Mouse (Mus musculus): ENCODE data around the gene Spred3. TPM values are rescaled to one million over a fixed set of nuclear protein-coding genes. Genes with fewer than 3 reads are reported as not detected.
"Not testable (repeated sequence)": the region's sequence is repeated elsewhere in the genome, so short reads cannot be mapped to it uniquely, and the experiment has no call there.

The Spred3 gene
- polyA plus RNA-seq, 1 experiment from 2014 or later: 4.9 TPM

GRCm38 (mm10) chr7:29148771-29149170, 21.4 kb downstream of the Spred3 start:
- no peaks in the 10 kb centered on the region for H3K4me1 ChIP-seq (ENCODE audit: control insufficient read depth, insufficient read depth, low read length)
- no peak overlapping the region for H3K9ac ChIP-seq (replicated peaks; ENCODE audit: low read length)
- no peaks in the 10 kb centered on the region for H3K36me3 ChIP-seq (replicated peaks; ENCODE audit: control insufficient read depth, insufficient read depth, low read depth, low read length)
- H3K4me3 ChIP-seq (ENCODE audit: low read depth, low read length): no peak overlapping the region
- H3K9me3 ChIP-seq (replicated peaks; ENCODE audit: control insufficient read depth, low read length): no peaks in the 10 kb centered on the region
- H3K27me3 ChIP-seq (ENCODE audit: control insufficient read depth, insufficient read depth, low read length): no peaks in the 10 kb centered on the region
- no peak for DNase-seq (ENCODE audit: low spot score)
- no peak for ATAC-seq (replicated peaks; ENCODE audit: insufficient number of reproducible peaks, low FRiP score, low TSS enrichment, low read depth)
- WGBS: 84% methylated on average over 15 of the region's 15 CpGs
- no peak overlapping the region for H3K4me2 ChIP-seq (ENCODE audit: low read depth, low read length)
- no peak overlapping the region for H3K27ac ChIP-seq (replicated peaks; ENCODE audit: low read depth, low read length)

- WGBS: 88% methylated on average over 7 of the region's 7 CpGs
- no peak for ATAC-seq (replicated peaks; ENCODE audit: insufficient number of reproducible peaks, low FRiP score, low TSS enrichment, low read depth)
Observed at GRCm38 (mm10) chr7:29146625-29147367, 23.4 kb downstream of the Spred3 start.

GRCm38 (mm10) chr7:29144006-29144405, 26.2 kb downstream of the Spred3 start:
- Histone ChIP-seq H3K27me3 (ENCODE audit: control insufficient read depth, insufficient read depth, low read length) (no peaks in the 10 kb centered on the region), H3K4me1 (ENCODE audit: control insufficient read depth, insufficient read depth, low read length) (no peaks in the 10 kb centered on the region), H3K36me3 (replicated peaks; ENCODE audit: control insufficient read depth, insufficient read depth, low read depth, low read length) (no peaks in the 10 kb centered on the region), H3K9ac (replicated peaks; ENCODE audit: low read length) (no peak overlapping the region), H3K4me2 (ENCODE audit: low read depth, low read length) (no peak overlapping the region), H3K9me3 (replicated peaks; ENCODE audit: control insufficient read depth, low read length) (no peaks in the 10 kb centered on the region), H3K4me3 (ENCODE audit: low read depth, low read length) (no peak overlapping the region), H3K27ac (replicated peaks; ENCODE audit: low read depth, low read length) (no peak overlapping the region)
- ATAC-seq (replicated peaks; ENCODE audit: insufficient number of reproducible peaks, low FRiP score, low TSS enrichment, low read depth): no peak
- WGBS: 96% methylated on average over 4 of the region's 4 CpGs
- DNase-seq (ENCODE audit: low spot score): no peak

More at GRCm38 (mm10) chr7:29146625-29147367, 23.4 kb downstream of the Spred3 start:
- no peak overlapping the region for H3K27ac ChIP-seq (replicated peaks; ENCODE audit: low read depth, low read length)
- DNase-seq (ENCODE audit: low spot score): no peak
- H3K4me3 ChIP-seq (ENCODE audit: low read depth, low read length): no peak overlapping the region
- no peaks in the 10 kb centered on the region for H3K4me1 ChIP-seq (ENCODE audit: control insufficient read depth, insufficient read depth, low read length)
- H3K9me3 ChIP-seq (replicated peaks; ENCODE audit: control insufficient read depth, low read length): no peaks in the 10 kb centered on the region
- no peak overlapping the region for H3K9ac ChIP-seq (replicated peaks; ENCODE audit: low read length)
- no peak overlapping the region for H3K4me2 ChIP-seq (ENCODE audit: low read depth, low read length)
- H3K36me3 ChIP-seq (replicated peaks; ENCODE audit: control insufficient read depth, insufficient read depth, low read depth, low read length): no peaks in the 10 kb centered on the region
- H3K27me3 ChIP-seq (ENCODE audit: control insufficient read depth, insufficient read depth, low read length): no peaks in the 10 kb centered on the region

GRCm38 (mm10) chr7:29141416-29141815, 28.8 kb downstream of the Spred3 start:
- no peak for ATAC-seq (replicated peaks; ENCODE audit: insufficient number of reproducible peaks, low FRiP score, low TSS enrichment, low read depth)
- Histone ChIP-seq H3K36me3 (replicated peaks; ENCODE audit: control insufficient read depth, insufficient read depth, low read depth, low read length) (no peaks in the 10 kb centered on the region), H3K4me1 (ENCODE audit: control insufficient read depth, insufficient read depth, low read length) (no peaks in the 10 kb centered on the region; the same call in 1 of the 2 replicates), H3K9ac (replicated peaks; ENCODE audit: low read length) (no peak overlapping the region), H3K4me2 (ENCODE audit: low read depth, low read length) (no peak overlapping the region), H3K9me3 (replicated peaks; ENCODE audit: control insufficient read depth, low read length) (no peaks in the 10 kb centered on the region), H3K27ac (replicated peaks; ENCODE audit: low read depth, low read length) (no peak overlapping the region), H3K27me3 (ENCODE audit: control insufficient read depth, insufficient read depth, low read length) (no peaks in the 10 kb centered on the region), H3K4me3 (ENCODE audit: low read depth, low read length) (no peak overlapping the region)
- WGBS: 81% methylated on average over 8 of the region's 8 CpGs
- no peak for DNase-seq (ENCODE audit: low spot score)

- not testable (repeated sequence) for H3K9me3 ChIP-seq (replicated peaks; ENCODE audit: control insufficient read depth, low read length); ATAC-seq (replicated peaks; ENCODE audit: insufficient number of reproducible peaks, low FRiP score, low TSS enrichment, low read depth); H3K27me3 ChIP-seq (ENCODE audit: control insufficient read depth, insufficient read depth, low read length); H3K9ac ChIP-seq (replicated peaks; ENCODE audit: low read length); H3K4me3 ChIP-seq (ENCODE audit: low read depth, low read length); H3K4me2 ChIP-seq (ENCODE audit: low read depth, low read length); DNase-seq (ENCODE audit: low spot score); H3K4me1 ChIP-seq (ENCODE audit: control insufficient read depth, insufficient read depth, low read length); H3K27ac ChIP-seq (replicated peaks; ENCODE audit: low read depth, low read length); H3K36me3 ChIP-seq (replicated peaks; ENCODE audit: control insufficient read depth, insufficient read depth, low read depth, low read length)
- WGBS: 93% methylated on average over 3 of the region's 4 CpGs
Observed at GRCm38 (mm10) chr7:29139237-29139636, 31.0 kb downstream of the Spred3 start.

GRCm38 (mm10) chr7:29137429-29137828, 32.8 kb downstream of the Spred3 start:
- no peaks in the 10 kb centered on the region for H3K27me3 ChIP-seq (ENCODE audit: control insufficient read depth, insufficient read depth, low read length)
- ATAC-seq (replicated peaks; ENCODE audit: insufficient number of reproducible peaks, low FRiP score, low TSS enrichment, low read depth): no peak
- H3K36me3 ChIP-seq (replicated peaks; ENCODE audit: control insufficient read depth, insufficient read depth, low read depth, low read length): no peaks in the 10 kb centered on the region
- H3K27ac ChIP-seq (replicated peaks; ENCODE audit: low read depth, low read length): no peak overlapping the region
- no peak overlapping the region for H3K9ac ChIP-seq (replicated peaks; ENCODE audit: low read length)
- H3K4me3 ChIP-seq (ENCODE audit: low read depth, low read length): no peak overlapping the region
- H3K9me3 ChIP-seq (replicated peaks; ENCODE audit: control insufficient read depth, low read length): no peaks in the 10 kb centered on the region
- H3K4me1 ChIP-seq (ENCODE audit: control insufficient read depth, insufficient read depth, low read length): no peaks in the 10 kb centered on the region; the same call in 1 of the 2 replicates
- 38% methylated on average over 16 of the region's 16 CpGs for WGBS
- DNase-seq (ENCODE audit: low spot score): no peak
- no peak overlapping the region for H3K4me2 ChIP-seq (ENCODE audit: low read depth, low read length)

- peak; percentile 66 for DNase-seq (ENCODE audit: low spot score)
- no peaks in the 10 kb centered on the region for H3K9me3 ChIP-seq (replicated peaks; ENCODE audit: control insufficient read depth, low read length)
- WGBS: 0% methylated on average over 12 of the region's 20 CpGs
- H3K36me3 ChIP-seq (replicated peaks; ENCODE audit: control insufficient read depth, insufficient read depth, low read depth, low read length): no peaks in the 10 kb centered on the region
- H3K4me3 ChIP-seq (ENCODE audit: low read depth, low read length): peak within 1 kb of the TSS; percentile 26
- ATAC-seq (replicated peaks; ENCODE audit: insufficient number of reproducible peaks, low FRiP score, low TSS enrichment, low read depth): peak; percentile 42; the same call in 1 of the 2 replicates
- no peaks in the 10 kb centered on the region for H3K27me3 ChIP-seq (ENCODE audit: control insufficient read depth, insufficient read depth, low read length)
- H3K27ac ChIP-seq (replicated peaks; ENCODE audit: low read depth, low read length): no peak within 1 kb of the TSS
- peak within 1 kb of the TSS; percentile 28 for H3K9ac ChIP-seq (replicated peaks; ENCODE audit: low read length)
- H3K4me1 ChIP-seq (ENCODE audit: control insufficient read depth, insufficient read depth, low read length): no peaks in the 10 kb centered on the region; the same call in 1 of the 2 replicates
- H3K4me2 ChIP-seq (ENCODE audit: low read depth, low read length): peak within 1 kb of the TSS; percentile 70
Observed at GRCm38 (mm10) chr7:29134693-29135386, 35.4 kb downstream of the Spred3 start, which contains the start of gene Rasgrp4. Rasgrp4 (plus strand) TSS chr7:29134851.

- Histone ChIP-seq H3K36me3 (replicated peaks; ENCODE audit: control insufficient read depth, insufficient read depth, low read depth, low read length) (no peaks in the 10 kb centered on the region), H3K4me3 (ENCODE audit: low read depth, low read length) (peak overlapping the region; percentile 26), H3K4me1 (ENCODE audit: control insufficient read depth, insufficient read depth, low read length) (no peaks in the 10 kb centered on the region; the same call in 1 of the 2 replicates), H3K27ac (replicated peaks; ENCODE audit: low read depth, low read length) (no peak overlapping the region), H3K4me2 (ENCODE audit: low read depth, low read length) (peak overlapping the region; percentile 70), H3K27me3 (ENCODE audit: control insufficient read depth, insufficient read depth, low read length) (no peaks in the 10 kb centered on the region), H3K9me3 (replicated peaks; ENCODE audit: control insufficient read depth, low read length) (no peaks in the 10 kb centered on the region), H3K9ac (replicated peaks; ENCODE audit: low read length) (peak overlapping the region; percentile 28; the same call in 1 of the 2 replicates)
- 3% methylated on average over 3 of the region's 4 CpGs for whole genome bisulfite sequencing
- DNase-seq (ENCODE audit: low spot score) (peak; percentile 34), ATAC-seq (replicated peaks; ENCODE audit: insufficient number of reproducible peaks, low FRiP score, low TSS enrichment, low read depth) (no peak)
Observed at GRCm38 (mm10) chr7:29134230-29134629, 36.0 kb downstream of the Spred3 start.
